Mouse (Mus musculus) thymus, adult 2 months (tissue): ENCODE results near the gene Nrp2.

Experiments used
- CTCF ChIP-seq: fragments of 200-500 bp; IDR thresholded peaks from 2 replicates; pipeline ENCODE4 v1.5.1; 2012; ENCODE audit warnings: mild to moderate bottlenecking, control low read depth, low read length, moderate library complexity, borderline replicate concordance; ENCODE audit not compliant: control insufficient read depth, poor library complexity, insufficient read depth; ENCODE audit errors: extremely low read depth
- POLR2A ChIP-seq: fragments of 200-500 bp; IDR thresholded peaks from 2 replicates; pipeline ENCODE4 v1.6.1; 2012; ENCODE audit warnings: mild to moderate bottlenecking, low read length, control low read depth, moderate library complexity; ENCODE audit not compliant: control insufficient read depth, poor library complexity, insufficient read depth; ENCODE audit errors: extremely low read depth

DNA sequence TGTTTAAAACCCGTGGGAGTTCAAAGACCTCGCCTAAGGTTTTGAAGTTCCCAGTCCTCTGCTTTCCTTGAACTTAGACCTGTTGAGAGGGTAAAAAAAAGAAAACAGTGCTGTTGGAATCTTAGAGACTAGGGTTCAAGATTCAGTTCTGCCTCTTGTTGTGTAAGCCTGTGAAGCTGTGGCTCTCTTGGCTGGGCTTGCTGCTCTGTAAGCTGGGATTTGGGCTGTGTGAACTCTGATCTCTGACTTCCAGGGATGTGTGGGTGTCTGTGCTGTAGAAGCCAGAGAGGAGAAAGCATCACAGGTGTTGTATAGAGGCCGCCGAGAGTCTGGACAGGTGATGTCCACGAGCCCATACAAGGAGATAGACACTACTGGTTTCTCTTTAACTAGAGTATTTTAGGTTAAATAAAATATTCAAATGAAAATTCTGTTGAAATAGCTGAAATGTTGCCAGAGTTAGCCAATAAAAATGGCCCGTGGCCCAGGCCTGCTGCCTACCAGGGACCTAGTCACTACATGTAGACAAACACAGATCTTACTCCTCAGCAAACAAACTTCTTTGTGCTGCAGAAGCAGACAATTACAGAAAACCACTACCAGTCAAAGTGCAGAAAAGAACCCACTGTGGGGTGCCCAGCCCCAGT lies 120.6 kb downstream of the Nrp2 start:
- TF ChIP-seq CTCF (no peak), POLR2A (no peak)
